Mouse (Mus musculus) heart, adult 2 months (tissue): Measurements from ENCODE around the gene Olfr986.

Source experiments
- EP300 ChIP-seq: fragments of 200-500 bp; IDR thresholded peaks from 2 replicates; pipeline ENCODE4 v1.6.1; 2011; ENCODE audit warnings: low read depth, low read length, control low read depth; ENCODE audit not compliant: insufficient read depth
- POLR2A ChIP-seq: fragments of 200-500 bp; IDR thresholded peaks from 2 replicates; pipeline ENCODE4 v1.6.1; 2011; ENCODE audit warnings: mild to moderate bottlenecking, low read depth, low read length, control low read depth; ENCODE audit not compliant: insufficient read depth

GRCm38 (mm10) chr9:40191086-40191876 is 10.6 kb downstream of the Olfr986 start:
- TF ChIP-seq POLR2A (no peak), EP300 (no peak)
